Mouse (Mus musculus): ENCODE measurements around the gene Cdc42bpb. TPM values are rescaled to one million over a fixed set of nuclear protein-coding genes. Genes with fewer than 3 reads are reported as not detected.

The Cdc42bpb gene
- total and polyA plus RNA-seq, 2 experiments = 19.5 to 122 TPM

GRCm38 (mm10) chr12:111353008-111353407, 24.5 kb downstream of the Cdc42bpb start:
- no peak for DNase-seq (ENCODE audit: extremely low read depth, low read depth, low spot score)
- Histone ChIP-seq H3K4me1 (ENCODE audit: control insufficient read depth, insufficient read depth, low read length) (peaks cover 41% of the 10 kb centered on the region), H3K27me3 (ENCODE audit: control insufficient read depth, insufficient read depth, low read length) (no peaks in the 10 kb centered on the region), H3K79me2 (ENCODE audit: control insufficient read depth, insufficient read depth, low read length) (peaks cover 72% of the 10 kb centered on the region), H3K27ac (replicated peaks; ENCODE audit: insufficient read depth, low read depth, low read length) (peak overlapping the region; percentile 69), H3K9ac (ENCODE audit: low read depth, low read length) (no peak overlapping the region), H3K36me3 (ENCODE audit: control insufficient read depth, insufficient read depth, low read length) (no peaks in the 10 kb centered on the region), H3K4me3 (ENCODE audit: insufficient read depth, low read depth, low read length) (no peak overlapping the region)
- 39% methylated on average over 11 of the region's 11 CpGs for WGBS
- no peak for TF ChIP-seq CTCF (IDR thresholded peaks at IDR 0.05; ENCODE audit: low read depth, low read length)
- TF ChIP-seq POLR2A (IDR thresholded peaks at IDR 0.05; ENCODE audit: extremely low read depth, insufficient read depth, low read length) = no peak

- Histone ChIP-seq H3K79me2 (ENCODE audit: control insufficient read depth, insufficient read depth, low read length) (peaks cover 71% of the 10 kb centered on the region), H3K27me3 (ENCODE audit: control insufficient read depth, insufficient read depth, low read length) (no peaks in the 10 kb centered on the region), H3K9ac (ENCODE audit: low read depth, low read length) (no peak overlapping the region), H3K36me3 (ENCODE audit: control insufficient read depth, insufficient read depth, low read length) (no peaks in the 10 kb centered on the region), H3K4me3 (ENCODE audit: insufficient read depth, low read depth, low read length) (no peak overlapping the region), H3K4me1 (ENCODE audit: control insufficient read depth, insufficient read depth, low read length) (peaks cover 41% of the 10 kb centered on the region), H3K27ac (replicated peaks; ENCODE audit: insufficient read depth, low read depth, low read length) (peak overlapping the region; percentile 69; the same call in 1 of the 2 replicates)
- DNase-seq (ENCODE audit: extremely low read depth, low read depth, low spot score) = no peak
- no peak for TF ChIP-seq POLR2A (IDR thresholded peaks at IDR 0.05; ENCODE audit: extremely low read depth, insufficient read depth, low read length)
- no peak for TF ChIP-seq CTCF (IDR thresholded peaks at IDR 0.05; ENCODE audit: low read depth, low read length)
- 80% methylated on average over 10 of the region's 10 CpGs for WGBS
Observed at GRCm38 (mm10) chr12:111352520-111352919, 25.0 kb downstream of the Cdc42bpb start.

DNA sequence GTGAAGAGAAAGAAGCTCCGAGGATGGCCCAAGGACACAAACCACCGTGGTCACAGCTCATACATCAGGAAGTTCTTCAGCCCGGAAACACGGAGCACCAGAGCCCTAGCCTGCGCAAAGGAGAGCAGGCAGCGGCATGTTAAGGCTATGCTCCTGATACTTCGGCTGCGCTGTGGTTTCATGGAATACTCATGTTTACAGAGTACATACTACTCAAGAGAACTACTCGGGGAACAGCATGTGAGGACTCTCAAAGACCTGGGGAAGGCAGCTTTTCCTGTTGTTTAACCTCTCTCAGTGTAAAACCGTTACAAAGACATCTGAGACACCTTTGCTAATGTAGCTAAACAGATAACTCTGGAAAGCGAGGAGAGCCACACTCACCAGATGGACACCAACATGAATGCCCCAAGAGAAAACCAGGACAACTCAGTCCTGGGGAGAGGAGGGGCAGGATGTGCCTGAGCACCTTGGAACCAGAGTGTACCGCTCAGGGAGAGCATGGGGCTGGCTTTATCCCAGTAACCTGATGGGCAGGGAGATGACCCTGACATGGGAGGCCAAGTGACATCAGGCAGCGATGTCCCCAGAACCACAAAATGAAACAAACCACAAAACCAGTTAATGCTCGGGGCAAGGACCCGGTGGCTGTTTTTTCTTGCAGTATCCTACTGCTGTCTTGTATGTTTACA, 27.8 kb downstream of the Cdc42bpb start:
- no peak overlapping the region for H3K27ac ChIP-seq (replicated peaks; ENCODE audit: insufficient read depth, low read depth, low read length)
- no peaks in the 10 kb centered on the region for H3K27me3 ChIP-seq (ENCODE audit: control insufficient read depth, insufficient read depth, low read length)
- 49% methylated on average over 15 of the region's 15 CpGs for WGBS
- H3K4me1 ChIP-seq (ENCODE audit: control insufficient read depth, insufficient read depth, low read length) = peaks cover 22% of the 10 kb centered on the region
- no peak overlapping the region for H3K4me3 ChIP-seq (ENCODE audit: insufficient read depth, low read depth, low read length)
- peak; percentile 64 for DNase-seq (ENCODE audit: extremely low read depth, low read depth, low spot score)
- TF ChIP-seq POLR2A (IDR thresholded peaks at IDR 0.05; ENCODE audit: extremely low read depth, insufficient read depth, low read length) (no peak), CTCF (IDR thresholded peaks at IDR 0.05; ENCODE audit: low read depth, low read length) (no peak)
- no peaks in the 10 kb centered on the region for H3K36me3 ChIP-seq (ENCODE audit: control insufficient read depth, insufficient read depth, low read length)
- no peak overlapping the region for H3K9ac ChIP-seq (ENCODE audit: low read depth, low read length)
- peaks cover 68% of the 10 kb centered on the region for H3K79me2 ChIP-seq (ENCODE audit: control insufficient read depth, insufficient read depth, low read length)

DNA sequence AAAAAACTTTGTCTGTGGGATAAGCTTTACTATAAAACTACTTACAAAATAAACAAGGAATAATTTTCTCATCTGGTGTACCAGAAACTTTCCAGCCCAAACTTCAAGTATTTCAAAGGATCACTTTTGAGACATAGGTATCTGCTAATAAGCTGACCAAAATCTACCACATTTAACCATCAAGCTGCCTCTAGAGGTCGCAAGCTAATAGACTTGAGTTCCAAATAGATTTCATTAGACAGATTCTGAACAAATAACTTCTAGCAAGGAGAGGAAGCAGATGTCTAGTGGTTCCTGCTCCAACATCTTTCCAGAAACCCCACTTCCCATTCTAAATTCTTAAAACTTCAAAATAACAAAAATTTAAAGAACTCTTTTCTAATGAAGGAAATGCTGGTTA, 33.6 kb downstream of the Cdc42bpb start:
- peak; percentile 45 for DNase-seq (ENCODE audit: extremely low read depth, low read depth, low spot score)
- H3K9ac ChIP-seq (ENCODE audit: low read depth, low read length) = no peak overlapping the region
- H3K27me3 ChIP-seq (ENCODE audit: control insufficient read depth, insufficient read depth, low read length) = no peaks in the 10 kb centered on the region
- H3K79me2 ChIP-seq (ENCODE audit: control insufficient read depth, insufficient read depth, low read length) = peaks cover 54% of the 10 kb centered on the region
- TF ChIP-seq POLR2A (IDR thresholded peaks at IDR 0.05; ENCODE audit: extremely low read depth, insufficient read depth, low read length) (no peak), CTCF (IDR thresholded peaks at IDR 0.05; ENCODE audit: low read depth, low read length) (no peak)
- no peak overlapping the region for H3K27ac ChIP-seq (replicated peaks; ENCODE audit: insufficient read depth, low read depth, low read length)
- WGBS = 38% methylated on average over 1 of the region's 1 CpGs
- no peak overlapping the region for H3K4me3 ChIP-seq (ENCODE audit: insufficient read depth, low read depth, low read length)
- peaks cover 8% of the 10 kb centered on the region for H3K36me3 ChIP-seq (ENCODE audit: control insufficient read depth, insufficient read depth, low read length)
- no peaks in the 10 kb centered on the region for H3K4me1 ChIP-seq (ENCODE audit: control insufficient read depth, insufficient read depth, low read length)

DNA sequence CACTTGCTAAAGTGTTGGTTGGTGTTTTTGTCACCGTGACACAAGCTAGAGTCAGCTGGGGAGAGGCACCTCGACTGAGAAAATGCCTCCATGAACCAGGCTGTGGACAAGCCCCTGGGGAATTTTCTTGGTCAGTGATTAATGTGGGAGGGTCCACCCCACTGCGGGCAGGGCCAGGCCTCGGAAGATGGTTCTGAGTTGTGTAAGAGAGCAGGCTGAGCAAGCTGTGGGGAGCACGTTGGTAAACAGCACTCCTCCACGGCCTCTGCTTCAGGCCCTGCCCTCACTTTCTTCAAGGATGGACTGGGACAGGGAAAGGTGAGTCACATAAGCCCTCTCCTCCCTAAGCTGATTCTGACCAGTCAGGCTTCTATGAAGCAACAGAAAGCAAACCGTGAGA, 36.8 kb downstream of the Cdc42bpb start:
- Histone ChIP-seq H3K4me3 (ENCODE audit: insufficient read depth, low read depth, low read length) (no peak overlapping the region), H3K79me2 (ENCODE audit: control insufficient read depth, insufficient read depth, low read length) (peaks cover 55% of the 10 kb centered on the region), H3K4me1 (ENCODE audit: control insufficient read depth, insufficient read depth, low read length) (no peaks in the 10 kb centered on the region), H3K9ac (ENCODE audit: low read depth, low read length) (no peak overlapping the region), H3K27me3 (ENCODE audit: control insufficient read depth, insufficient read depth, low read length) (no peaks in the 10 kb centered on the region), H3K36me3 (ENCODE audit: control insufficient read depth, insufficient read depth, low read length) (peaks cover 19% of the 10 kb centered on the region), H3K27ac (replicated peaks; ENCODE audit: insufficient read depth, low read depth, low read length) (no peak overlapping the region)
- TF ChIP-seq CTCF (IDR thresholded peaks at IDR 0.05; ENCODE audit: low read depth, low read length) = no peak
- no peak for TF ChIP-seq POLR2A (IDR thresholded peaks at IDR 0.05; ENCODE audit: extremely low read depth, insufficient read depth, low read length)
- no peak for DNase-seq (ENCODE audit: extremely low read depth, low read depth, low spot score)
- WGBS = 79% methylated on average over 7 of the region's 7 CpGs

GRCm38 (mm10) chr12:111337864-111338354, 39.6 kb downstream of the Cdc42bpb start:
- H3K4me3 ChIP-seq (ENCODE audit: insufficient read depth, low read depth, low read length) = no peak overlapping the region
- H3K9ac ChIP-seq (ENCODE audit: low read depth, low read length) = no peak overlapping the region
- H3K4me1 ChIP-seq (ENCODE audit: control insufficient read depth, insufficient read depth, low read length) = no peaks in the 10 kb centered on the region
- 53% methylated on average over 15 of the region's 15 CpGs for WGBS
- H3K27ac ChIP-seq (replicated peaks; ENCODE audit: insufficient read depth, low read depth, low read length) = no peak overlapping the region
- H3K79me2 ChIP-seq (ENCODE audit: control insufficient read depth, insufficient read depth, low read length) = peaks cover 50% of the 10 kb centered on the region
- H3K27me3 ChIP-seq (ENCODE audit: control insufficient read depth, insufficient read depth, low read length) = no peaks in the 10 kb centered on the region
- H3K36me3 ChIP-seq (ENCODE audit: control insufficient read depth, insufficient read depth, low read length) = peaks cover 23% of the 10 kb centered on the region
- TF ChIP-seq POLR2A (IDR thresholded peaks at IDR 0.05; ENCODE audit: extremely low read depth, insufficient read depth, low read length) (no peak), CTCF (IDR thresholded peaks at IDR 0.05; ENCODE audit: low read depth, low read length) (0 out of 2 replicates have a peak, but pooled peaks have one; percentile 23)
- DNase-seq (ENCODE audit: extremely low read depth, low read depth, low spot score) = no peak

All from liver, adult 2 months (tissue).